Mouse (Mus musculus) brain, adult 2 months (tissue): ENCODE results near the gene Cst12.
A peak's percentile ranks its signal among the peaks of the same experiment; 100 is the strongest.
"Not testable (repeated sequence)": the region's sequence is repeated elsewhere in the genome, so short reads cannot be mapped to it uniquely, and the experiment has no call there.

ENCODE experiments used
- DNase-seq: peaks from one replicate; pipeline ENCODE4 v3.0.0; 2011; ENCODE audit warnings: low read depth, low spot score

The Cst12 gene

DNA sequence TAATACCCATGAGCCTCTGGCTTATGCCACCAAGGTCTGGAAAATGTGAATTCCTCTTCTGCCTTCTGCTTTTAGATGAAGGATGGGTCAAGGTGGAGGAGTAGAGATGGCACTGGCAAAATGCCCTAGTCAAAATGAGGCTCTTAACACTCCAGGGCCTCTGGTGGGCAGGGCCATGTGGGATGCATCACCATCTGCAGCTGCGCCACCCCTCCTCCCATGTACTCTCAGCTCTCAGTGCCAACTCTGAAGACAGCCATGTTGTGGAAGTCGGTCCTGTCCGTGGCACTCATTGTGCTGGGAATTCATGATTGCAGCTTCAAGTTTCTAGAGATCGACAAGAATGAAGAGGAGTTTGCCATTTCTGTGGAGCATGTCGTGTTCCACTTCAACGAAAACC is at the start of gene Cst12:
Gene Cst12, plus strand, starts transcription at position 220 of the 400 bp plus-strand sequence.
- no peak for DNase-seq

- DNase-seq = peak; percentile 98
Measured at GRCm38 (mm10) chr2:148743001-148743400, 46.2 kb upstream of the Cst12 start.

- DNase-seq = peak; percentile 50
Measured at GRCm38 (mm10) chr2:148743846-148744407, 45.2 kb upstream of the Cst12 start.

GRCm38 (mm10) chr2:148750058-148750457 is 39.1 kb upstream of the Cst12 start, which contains the start of gene Cstl1:
TSS of gene Cstl1 (plus strand) at chr2:148750358.
- DNase-seq = no peak

DNA sequence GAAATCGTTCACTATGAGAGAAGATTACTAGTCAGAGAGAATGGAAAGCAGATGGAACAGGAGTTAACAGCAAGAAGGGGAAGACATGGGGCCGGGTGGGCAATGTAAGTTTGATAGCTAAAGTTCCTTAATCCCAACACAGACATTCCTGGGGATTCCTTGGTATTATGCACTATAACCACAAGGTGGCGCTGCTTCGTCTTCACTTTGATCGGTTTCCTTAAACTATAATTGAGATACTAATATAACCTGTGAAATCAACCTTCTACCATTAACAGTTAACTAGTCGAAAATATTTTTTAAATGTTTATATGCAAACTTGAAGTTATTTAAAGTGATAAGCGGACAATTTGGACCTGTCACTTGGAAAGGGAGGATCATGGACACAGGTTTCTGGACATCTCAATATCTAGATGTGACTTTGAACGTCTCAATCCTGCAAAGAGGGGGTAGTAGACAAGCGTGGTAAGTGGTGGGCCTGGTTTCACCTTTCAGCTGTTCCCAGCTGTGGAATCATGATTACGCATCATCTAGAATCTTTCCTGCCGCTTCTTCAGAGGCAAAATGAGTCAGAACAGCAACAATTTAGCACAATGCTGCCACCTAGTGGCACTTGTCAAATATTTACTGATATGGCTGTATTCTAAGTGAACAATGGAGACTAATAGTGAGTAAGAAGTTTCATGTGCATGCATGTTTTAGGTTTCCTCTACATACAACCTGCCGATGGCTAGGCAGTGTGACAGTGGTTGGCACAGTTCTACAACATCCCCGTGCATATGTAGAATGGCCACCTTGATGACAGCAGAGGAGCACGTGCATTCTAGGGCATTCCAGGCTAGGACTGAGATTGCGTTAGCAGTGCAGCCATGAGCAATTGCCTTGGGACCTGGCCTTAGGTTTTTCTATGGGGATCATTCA is 37.0 kb upstream of the Cst12 start:
- DNase-seq = peak; percentile 94

GRCm38 (mm10) chr2:148754310-148754846 is 34.8 kb upstream of the Cst12 start:
- DNase-seq = no peak

- no peak for DNase-seq
Measured at GRCm38 (mm10) chr2:148763648-148764388, 25.3 kb upstream of the Cst12 start.

DNA sequence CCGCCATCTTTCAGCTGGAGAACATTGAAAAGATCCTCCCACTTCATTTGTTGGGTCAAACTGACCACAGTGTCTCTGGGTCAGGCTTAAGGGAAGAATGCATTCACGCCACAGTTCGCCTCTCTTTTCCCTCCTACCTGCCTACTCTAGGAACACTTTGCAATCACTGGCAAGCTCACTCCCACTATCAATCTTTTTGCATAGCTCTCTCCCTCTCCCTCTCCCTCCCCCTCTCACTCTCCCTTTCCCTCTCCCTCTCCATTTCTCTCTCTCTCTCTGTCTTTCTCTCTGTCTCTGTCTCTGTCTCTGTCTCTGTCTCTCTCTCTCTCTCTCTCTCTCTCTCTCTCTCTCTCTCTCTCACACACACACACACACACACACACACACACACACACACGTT is 17.8 kb upstream of the Cst12 start, which contains the start of gene Cst11:
Gene Cst11, minus strand, starts transcription at position 101 of the 400 bp plus-strand sequence.
- not testable (repeated sequence) for DNase-seq

DNA sequence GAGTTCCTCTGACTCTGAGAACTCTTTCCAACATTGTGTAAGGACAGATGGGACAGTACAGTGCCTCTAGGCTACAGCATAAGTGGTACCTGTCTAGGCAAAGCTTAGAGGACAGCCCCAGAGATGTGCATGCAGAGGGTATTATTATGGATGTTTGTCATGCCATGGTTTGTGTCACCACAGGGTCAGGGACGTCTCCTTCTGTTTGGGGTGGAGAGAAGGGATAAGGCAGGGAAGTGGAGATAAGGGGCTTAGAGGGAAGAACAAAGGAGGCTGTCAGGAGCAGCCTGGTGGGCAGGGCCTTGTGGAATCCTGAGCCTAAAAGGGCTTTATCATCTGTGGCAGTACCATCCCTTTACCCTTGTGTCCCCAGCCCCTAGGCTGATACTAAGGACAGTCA is 7.5 kb upstream of the Cst12 start, which contains the start of gene 8030411F24Rik:
Gene 8030411F24Rik, plus strand, starts transcription at position 301 of the 400 bp plus-strand sequence.
- DNase-seq = no peak

GRCm38 (mm10) chr2:148798485-148798884 is 9.3 kb downstream of the Cst12 start, which contains the start of gene Cst8:
TSS of gene Cst8 (plus strand) at chr2:148798785.
- no peak for DNase-seq

DNA sequence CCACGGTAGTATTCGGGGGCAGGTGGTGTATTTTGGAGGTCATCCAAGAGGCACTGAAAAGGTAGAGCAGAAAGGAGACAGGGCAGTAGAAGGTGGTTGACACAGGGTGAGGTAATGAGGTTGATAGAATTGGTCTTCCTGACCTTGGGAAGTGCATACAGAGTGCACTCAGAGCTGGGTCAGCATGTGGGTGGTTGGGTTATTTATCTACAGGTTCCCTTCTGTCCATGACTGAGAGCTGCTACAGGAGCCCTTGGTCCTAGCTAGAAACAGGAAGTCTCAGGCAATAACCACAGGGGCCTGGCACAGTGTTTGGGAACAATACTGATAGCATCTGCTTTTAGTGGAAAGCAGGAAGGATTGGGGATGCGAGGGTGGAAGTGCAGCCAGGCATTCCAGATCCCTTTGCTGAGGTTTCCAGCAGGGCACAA is 12.3 kb downstream of the Cst12 start:
- peak; percentile 92 for DNase-seq

GRCm38 (mm10) chr2:148806696-148807095 is 17.5 kb downstream of the Cst12 start:
- peak; percentile 8 for DNase-seq

DNA sequence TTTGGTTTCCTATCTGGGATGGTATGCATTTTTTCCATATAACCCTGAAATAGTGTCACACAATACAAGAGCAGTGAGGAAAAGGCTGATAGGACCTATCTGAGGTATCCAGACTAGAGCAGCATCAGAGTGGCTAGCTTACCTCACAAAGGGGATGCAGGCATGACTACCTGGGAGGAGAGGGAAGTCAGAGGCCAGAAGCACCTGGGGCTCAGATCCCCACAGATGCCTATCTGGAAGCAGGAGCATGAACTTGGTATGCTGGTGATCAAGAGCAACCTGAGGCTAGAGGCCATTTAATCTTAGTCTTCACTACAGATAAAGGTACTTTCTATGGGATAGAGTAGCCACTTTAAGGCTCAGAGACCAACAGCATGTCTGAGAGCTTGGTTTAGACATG is 30.7 kb downstream of the Cst12 start, which contains the start of gene Cst13:
Gene Cst13, plus strand, starts transcription at position 173 of the 400 bp plus-strand sequence.
- no peak for DNase-seq

GRCm38 (mm10) chr2:148825986-148826385 is 36.8 kb downstream of the Cst12 start:
- DNase-seq = no peak

GRCm38 (mm10) chr2:148834912-148835311 is 45.8 kb downstream of the Cst12 start, which contains the start of gene Cst9:
TSS of gene Cst9 (plus strand) at chr2:148835147.
- DNase-seq = no peak

GRCm38 (mm10) chr2:148838075-148838777 is 49.1 kb downstream of the Cst12 start:
- DNase-seq = no peak

- DNase-seq = no peak
Measured at GRCm38 (mm10) chr2:148839224-148839623, 50.1 kb downstream of the Cst12 start.
